Mouse (Mus musculus) bone marrow, adult 2 months (tissue): ENCODE data around the gene 4930447C04Rik.

Experiments used
- CTCF ChIP-seq: fragments of 200-500 bp; IDR thresholded peaks from 2 replicates; pipeline ENCODE4 v1.5.1; 2011; ENCODE audit warnings: low read length, control low read depth; ENCODE audit not compliant: control insufficient read depth, insufficient read depth
- POLR2A ChIP-seq: fragments of 200-500 bp; IDR thresholded peaks from 2 replicates; pipeline ENCODE4 v1.6.1; 2011; ENCODE audit warnings: low read depth, mild to moderate bottlenecking, control low read depth, low read length, borderline replicate concordance; ENCODE audit not compliant: control insufficient read depth

DNA sequence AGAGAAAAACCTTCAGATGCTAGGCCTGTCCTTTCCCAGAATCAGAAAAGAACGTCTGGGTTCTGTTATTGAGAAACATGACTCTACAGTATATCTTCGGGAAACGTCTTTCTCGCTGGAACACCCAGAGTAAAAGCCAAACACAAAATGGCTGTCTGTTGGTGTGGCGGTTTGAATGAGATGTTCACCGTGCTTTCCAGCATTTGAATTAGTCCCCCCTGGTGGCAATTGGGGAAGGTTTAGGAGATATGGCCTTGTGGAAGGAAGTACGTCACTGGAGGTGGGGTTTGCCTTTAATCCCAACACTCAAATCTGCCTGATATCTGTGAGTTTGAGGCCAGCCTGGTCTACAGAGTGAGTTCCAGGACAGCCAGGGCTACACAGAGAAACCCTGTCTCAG lies 27.0 kb upstream of the 4930447C04Rik start:
- TF ChIP-seq CTCF (no peak), POLR2A (no peak)
